Mouse (Mus musculus): ENCODE measurements around the gene Trip6. TPM values are rescaled to one million over a fixed set of nuclear protein-coding genes. Genes with fewer than 3 reads are reported as not detected.
"Not testable (repeated sequence)": the region's sequence is repeated elsewhere in the genome, so short reads cannot be mapped to it uniquely, and the experiment has no call there.

The Trip6 gene
- total RNA-seq, 2 experiments from 2014 or later = 12.0 to 13.3 TPM

GRCm38 (mm10) chr5:137301253-137301652 lies 13.0 kb downstream of the Trip6 start:
- DNase-seq = no peak

- DNase-seq = no peak
Observed at GRCm38 (mm10) chr5:137299240-137299639, 15.0 kb downstream of the Trip6 start.

GRCm38 (mm10) chr5:137297126-137297525 lies 17.1 kb downstream of the Trip6 start:
- DNase-seq = no peak

GRCm38 (mm10) chr5:137295712-137296111 lies 18.5 kb downstream of the Trip6 start:
- DNase-seq = peak in 1 of 2 experiments; percentile 3

- no peak for DNase-seq
Observed at GRCm38 (mm10) chr5:137295296-137295695, 18.9 kb downstream of the Trip6 start.

- DNase-seq = no peak
Observed at GRCm38 (mm10) chr5:137294744-137295093, 19.5 kb downstream of the Trip6 start.

- DNase-seq = peak; percentile 95 to 97
Observed at GRCm38 (mm10) chr5:137293839-137294743, 20.1 kb downstream of the Trip6 start, which contains the start of gene Ufsp1. TSS of gene Ufsp1 (plus strand) at chr5:137294629.

GRCm38 (mm10) chr5:137293282-137293681 lies 20.9 kb downstream of the Trip6 start:
- DNase-seq = peak; percentile 78 to 88

GRCm38 (mm10) chr5:137291381-137291926 lies 22.8 kb downstream of the Trip6 start:
- DNase-seq = no peak

- DNase-seq = peak; percentile 62 to 67
Observed at GRCm38 (mm10) chr5:137290677-137291076, 23.5 kb downstream of the Trip6 start.

- peak in 1 of 2 experiments; percentile 4 for DNase-seq
Observed at GRCm38 (mm10) chr5:137289591-137290365, 24.4 kb downstream of the Trip6 start.

GRCm38 (mm10) chr5:137288999-137289470 lies 25.2 kb downstream of the Trip6 start:
- peak; percentile 43 to 45 for DNase-seq

- peak in 1 of 2 experiments; percentile 50 for DNase-seq
Observed at GRCm38 (mm10) chr5:137287953-137288743, 26.1 kb downstream of the Trip6 start.

GRCm38 (mm10) chr5:137287032-137287952 lies 26.9 kb downstream of the Trip6 start, which contains the start of gene Ache:
TSS of gene Ache (plus strand) at chr5:137287519.
- DNase-seq = peak in 1 of 2 experiments; percentile 48

- DNase-seq = peak; percentile 92 to 97
Observed at GRCm38 (mm10) chr5:137286655-137287031, 27.6 kb downstream of the Trip6 start.

- DNase-seq = peak in 1 of 2 experiments; percentile 4
Observed at GRCm38 (mm10) chr5:137285986-137286385, 28.2 kb downstream of the Trip6 start.

- DNase-seq = peak in 1 of 2 experiments; percentile 51
Observed at GRCm38 (mm10) chr5:137285045-137285444, 29.2 kb downstream of the Trip6 start.

- not testable (repeated sequence) for DNase-seq
Observed at GRCm38 (mm10) chr5:137284411-137284810, 29.8 kb downstream of the Trip6 start.

GRCm38 (mm10) chr5:137277360-137278342 lies 36.6 kb downstream of the Trip6 start:
- DNase-seq = peak in 1 of 2 experiments; percentile 19

Data from heart, adult 18-20 months (tissue).